Mouse (Mus musculus): ENCODE measurements around the gene Acvr1c.

DNA sequence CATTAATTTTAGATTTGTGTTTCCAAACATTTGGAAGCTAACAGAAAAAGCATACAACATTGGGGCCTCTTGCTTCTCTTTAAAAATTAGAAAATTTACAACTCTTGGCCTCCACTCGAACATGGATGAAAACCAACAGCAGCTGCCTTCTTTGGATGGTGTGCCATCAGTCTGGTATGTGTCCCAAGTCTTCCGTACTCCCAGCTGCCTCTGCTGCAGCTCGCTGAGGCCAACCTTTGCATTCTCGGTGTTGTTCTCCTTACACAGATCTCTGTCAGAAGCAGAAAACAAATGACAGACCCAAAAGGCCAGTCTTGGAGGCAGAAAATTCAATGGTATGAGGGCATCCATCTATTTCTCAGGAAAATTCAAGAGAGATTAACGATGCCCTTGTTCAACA lies 22.3 kb upstream of the Acvr1c start:
- no peak for TF ChIP-seq CTCF (IDR thresholded peaks at IDR 0.05; ENCODE audit: borderline replicate concordance, insufficient read depth, low read depth, low read length)
- TF ChIP-seq POLR2A (IDR thresholded peaks at IDR 0.05; ENCODE audit: borderline replicate concordance, insufficient read depth, low read length), result no peak

All from cerebellum, adult 2 months (tissue).